Mouse (Mus musculus) cerebellum, postnatal 4 days (tissue): ENCODE data around the gene Slf2.

Source experiments
- DNase-seq, 2 experiments: peaks; one replicate each; pipeline ENCODE4 v3.0.0; 2022; ENCODE audit warnings: low spot score in 2 of 2, mixed read lengths in 1 of 2

Gene Slf2

GRCm38 (mm10) chr19:44930744-44931453 lies at the start of gene Slf2:
Slf2 (plus strand) TSS chr19:44931151.
- peak; percentile 99 for DNase-seq

- peak in 1 of 2 experiments; percentile 26 for DNase-seq
These were observed 48.4 kb upstream of the Slf2 start for GRCm38 (mm10) chr19:44882552-44883024.

GRCm38 (mm10) chr19:44884331-44884730 lies 46.6 kb upstream of the Slf2 start:
- DNase-seq = no peak

- no peak for DNase-seq
These were observed 44.5 kb upstream of the Slf2 start for GRCm38 (mm10) chr19:44886475-44886874.

GRCm38 (mm10) chr19:44887679-44888235 lies 43.2 kb upstream of the Slf2 start:
- peak; percentile 58 to 64 for DNase-seq

GRCm38 (mm10) chr19:44889548-44889947 lies 41.4 kb upstream of the Slf2 start:
- no peak for DNase-seq

GRCm38 (mm10) chr19:44891446-44891845 lies 39.5 kb upstream of the Slf2 start:
- no peak for DNase-seq

GRCm38 (mm10) chr19:44893231-44893871 lies 37.6 kb upstream of the Slf2 start:
- DNase-seq = peak in 1 of 2 experiments; percentile 50

- DNase-seq = peak; percentile 53 to 70
These were observed 35.7 kb upstream of the Slf2 start for GRCm38 (mm10) chr19:44895245-44895644.

GRCm38 (mm10) chr19:44896450-44896849 lies 34.5 kb upstream of the Slf2 start:
- no peak for DNase-seq

GRCm38 (mm10) chr19:44897521-44897920 lies 33.4 kb upstream of the Slf2 start:
- no peak for DNase-seq

GRCm38 (mm10) chr19:44898646-44899045 lies 32.3 kb upstream of the Slf2 start:
- DNase-seq = no peak

GRCm38 (mm10) chr19:44899104-44899793 lies 31.7 kb upstream of the Slf2 start:
- DNase-seq = no peak

- no peak for DNase-seq
These were observed 30.8 kb upstream of the Slf2 start for GRCm38 (mm10) chr19:44899947-44900773.

GRCm38 (mm10) chr19:44901047-44901446 lies 29.9 kb upstream of the Slf2 start:
- no peak for DNase-seq

- no peak for DNase-seq
These were observed 28.6 kb upstream of the Slf2 start for GRCm38 (mm10) chr19:44902324-44902723.

- no peak for DNase-seq
These were observed 27.5 kb upstream of the Slf2 start for GRCm38 (mm10) chr19:44903343-44904000.

- DNase-seq = no peak
These were observed 26.7 kb upstream of the Slf2 start for GRCm38 (mm10) chr19:44904141-44904720.

- DNase-seq = no peak
These were observed 25.6 kb upstream of the Slf2 start for GRCm38 (mm10) chr19:44905316-44905715.
